20 mouse cellular contexts compared by ENCODE assay signal in the genomic region with DNA sequence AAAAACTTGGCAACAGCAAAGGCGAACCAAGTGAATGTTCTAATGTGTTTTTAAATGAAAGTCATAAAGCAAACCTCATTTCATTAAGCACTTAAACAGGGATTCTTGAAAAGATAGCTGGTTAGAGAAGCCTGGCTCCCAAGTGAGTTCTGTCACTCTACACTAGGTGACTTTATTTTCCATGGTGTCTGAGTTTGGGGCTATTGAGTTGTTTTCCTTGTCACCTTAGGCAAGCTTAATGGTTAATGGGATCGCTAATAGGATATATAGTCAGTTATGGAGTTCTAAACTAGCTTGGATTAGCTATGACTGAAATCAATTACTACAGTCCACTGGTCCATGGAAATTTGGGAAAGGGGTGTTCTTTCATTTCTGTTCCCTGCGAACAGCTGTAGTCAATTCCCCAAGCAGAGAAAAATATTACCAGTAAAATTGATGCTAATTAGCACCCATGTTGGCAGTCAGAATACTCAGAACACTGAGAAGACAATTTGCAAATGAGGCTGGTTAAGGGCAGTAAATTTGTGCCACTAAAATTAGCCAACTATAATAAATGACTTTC.
"Had no signal": no experiment of that assay in that cellular context is flagged by ENCODE, and none has a peak within 500 bp of the region (broad histone marks: within the 10 kb centered on the region; RNA-seq: fewer than 3 reads in every experiment).

No protein-coding gene starts in this region.

- H3K9ac ChIP-seq: kidney, embryonic 15.5 days; liver, embryonic 13.5 days; midbrain, embryonic 12.5 days; midbrain, embryonic 15.5 days had no signal

- DNase-seq: kidney, adult 8-10 months; kidney, postnatal 10 days; kidney, postnatal 36 days; layer of hippocampus, postnatal 36 days; liver, embryonic 13.5 days; lung, adult 2 months; lung, postnatal 14 days; lung, postnatal 4 days; right cerebral cortex, adult 18-20 months; right cerebral cortex, postnatal 14 days; right cerebral cortex, postnatal 4 days; thymus, adult 2 months; thymus, postnatal 14 days; thymus, postnatal 4 days had no signal

- H3K4me3 ChIP-seq: kidney, embryonic 15.5 days; left cerebral cortex, adult 2 months; liver, embryonic 13.5 days; midbrain, embryonic 12.5 days; midbrain, embryonic 15.5 days; myocyte had no signal

- H3K36me3 ChIP-seq: kidney, embryonic 15.5 days; liver, embryonic 13.5 days; midbrain, embryonic 12.5 days; midbrain, embryonic 15.5 days had no signal

- H3K4me1 ChIP-seq: kidney, embryonic 15.5 days; liver, embryonic 13.5 days; midbrain, embryonic 12.5 days; midbrain, embryonic 15.5 days had no signal

- H3K4me2 ChIP-seq: kidney, embryonic 15.5 days; liver, embryonic 13.5 days; midbrain, embryonic 12.5 days; midbrain, embryonic 15.5 days had no signal

- ATAC-seq: midbrain, embryonic 15.5 days had no signal

- H3K9me3 ChIP-seq: kidney, embryonic 15.5 days; liver, embryonic 13.5 days; midbrain, embryonic 12.5 days; midbrain, embryonic 15.5 days had no signal

- H3K27ac ChIP-seq: kidney, embryonic 15.5 days; left cerebral cortex, adult 2 months; liver, embryonic 13.5 days; midbrain, embryonic 12.5 days; midbrain, embryonic 15.5 days; stomach, postnatal 0 days had no signal

- H3K27me3 ChIP-seq: kidney, embryonic 15.5 days; liver, embryonic 13.5 days; midbrain, embryonic 12.5 days; midbrain, embryonic 15.5 days had no signal
